Mouse (Mus musculus) limb, embryonic 13.5 days (tissue): ENCODE measurements at regions not wholly inside any gene's neighbourhood (a gene's known extent, or its start where the extent isn't known, plus 50 kb on each side); places are given as distances from the start of the nearest gene placed in this dataset.

Experiments
- ATAC-seq: fragments of 200-750 bp; cut with Nextera tagmentation; 2 replicates; pipeline ENCODE4 v1.8.0; 2017; ENCODE audit warnings: low read depth, moderate number of reproducible peaks, moderate TSS enrichment; ENCODE audit not compliant: low FRiP score
- H3K27ac ChIP-seq: fragments of 300-500 bp; sonication (generic); 2 replicates; pipeline ENCODE4 v1.5.1; 2015; ENCODE audit warnings: inconsistent platforms, mild to moderate bottlenecking, moderate library complexity
- H3K27me3 ChIP-seq: fragments of 300-500 bp; sonication (generic); 2 replicates; pipeline ENCODE4 v1.6.1; 2015; ENCODE audit warnings: mild to moderate bottlenecking, inconsistent platforms
- H3K36me3 ChIP-seq: fragments of 300-500 bp; sonication (generic); 2 replicates; pipeline ENCODE4 v1.6.1; 2015; ENCODE audit warnings: inconsistent platforms, mild to moderate bottlenecking, moderate library complexity
- H3K4me1 ChIP-seq: fragments of 300-500 bp; sonication (generic); 2 replicates; pipeline ENCODE4 v1.6.1; 2015; ENCODE audit warnings: inconsistent platforms
- H3K4me2 ChIP-seq: fragments of 300-500 bp; sonication (generic); replicated peaks from 2 replicates; pipeline ENCODE4 v1.6.1; 2015; ENCODE audit warnings: inconsistent platforms, mild to moderate bottlenecking, moderate library complexity
- H3K4me3 ChIP-seq: fragments of 300-500 bp; sonication (generic); 2 replicates; pipeline ENCODE4 v1.5.1; 2015; ENCODE audit warnings: moderate library complexity, mild to moderate bottlenecking, inconsistent platforms
- H3K9ac ChIP-seq: fragments of 300-500 bp; sonication (generic); 2 replicates; pipeline ENCODE4 v1.6.1; 2015; ENCODE audit warnings: mild to moderate bottlenecking, inconsistent platforms
- H3K9me3 ChIP-seq: fragments of 300-500 bp; sonication (generic); 2 replicates; pipeline ENCODE4 v1.6.1; 2016; ENCODE audit warnings: inconsistent platforms
- WGBS: fragments of 180-500 bp; shearing (Covaris S2); methylation state at CpG from one replicate; pipeline ENCODE4 v1.1.7; 2015; 5-methylcytosine and 5-hydroxymethylcytosine counted together

GRCm38 (mm10) chr13:112136850-112137249, 151.4 kb upstream of the Ankrd55 start:
- H3K4me2 ChIP-seq = no peak overlapping the region
- no peak overlapping the region for H3K9ac ChIP-seq
- no peak overlapping the region for H3K4me3 ChIP-seq
- H3K36me3 ChIP-seq = no peaks in the 10 kb centered on the region
- H3K4me1 ChIP-seq = no peaks in the 10 kb centered on the region
- H3K9me3 ChIP-seq = no peaks in the 10 kb centered on the region
- 0 out of 2 replicates have a peak, but pooled peaks cover 3% of the 10 kb centered on the region for H3K27me3 ChIP-seq
- no peak overlapping the region for H3K27ac ChIP-seq
- no peak for ATAC-seq
- WGBS = 53% methylated on average over 1 of the region's 1 CpGs

GRCm38 (mm10) chr13:112140871-112141270, 147.4 kb upstream of the Ankrd55 start:
- no peak for ATAC-seq
- H3K9ac ChIP-seq = no peak overlapping the region
- 68% methylated on average over 5 of the region's 5 CpGs for WGBS

GRCm38 (mm10) chr13:112144393-112145348, 143.6 kb upstream of the Ankrd55 start:
- WGBS = 76% methylated on average over 7 of the region's 7 CpGs
- no peak overlapping the region for H3K4me2 ChIP-seq
- no peak for ATAC-seq

More at GRCm38 (mm10) chr13:112140871-112141270, 147.4 kb upstream of the Ankrd55 start:
- Histone ChIP-seq H3K9me3 (no peaks in the 10 kb centered on the region), H3K27ac (no peak overlapping the region), H3K36me3 (no peaks in the 10 kb centered on the region), H3K27me3 (no peaks in the 10 kb centered on the region; the same call in 1 of the 2 replicates), H3K4me1 (no peaks in the 10 kb centered on the region), H3K4me3 (no peak overlapping the region), H3K4me2 (no peak overlapping the region)

DNA sequence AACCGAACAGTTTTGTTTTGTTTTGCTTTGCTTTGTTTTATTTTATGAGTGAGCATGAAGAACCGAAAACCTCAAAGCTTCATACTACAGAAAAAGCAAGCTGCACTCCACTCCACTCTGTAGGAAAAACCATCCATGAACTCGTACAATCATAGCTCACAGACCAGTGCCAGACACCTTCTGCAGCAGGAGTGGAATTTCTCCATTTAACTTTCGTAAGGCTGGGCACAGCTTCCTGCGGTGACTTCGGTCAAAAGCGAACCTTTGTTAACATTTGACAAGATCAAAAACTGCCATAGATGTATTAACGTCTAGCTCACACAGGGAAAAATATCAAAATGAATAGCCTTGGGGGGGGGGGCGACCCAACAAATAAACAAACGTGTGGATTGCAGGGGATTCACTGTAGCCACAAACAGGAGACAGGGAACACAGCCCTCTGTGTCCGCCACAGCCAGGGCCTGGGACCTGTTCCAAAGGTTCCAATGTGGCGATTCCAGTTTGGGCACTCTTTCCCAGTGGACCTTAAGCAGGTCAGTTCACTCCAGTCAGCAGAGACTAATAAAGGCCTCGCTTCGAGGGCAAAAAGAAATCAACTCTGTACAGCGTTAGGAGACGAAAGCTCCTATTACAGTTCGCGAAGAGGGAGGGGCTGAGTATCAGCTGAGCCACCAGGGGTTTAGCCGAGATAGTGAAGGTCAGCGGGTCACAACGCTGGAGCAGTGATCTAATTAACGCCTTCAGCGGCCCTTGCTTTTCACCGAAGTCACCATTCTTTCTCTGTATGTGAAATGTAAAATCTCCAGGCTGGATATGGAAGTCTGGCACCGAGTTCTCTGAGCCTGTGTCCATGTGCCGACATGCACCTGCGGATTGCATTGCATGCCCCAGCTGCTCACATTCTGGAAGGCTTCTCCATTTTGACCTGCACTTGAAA, 135.4 kb upstream of the Ankrd55 start:
- peak overlapping the region; percentile 14 for H3K4me3 ChIP-seq
- WGBS = 14% methylated on average over 27 of the region's 27 CpGs
- no peaks in the 10 kb centered on the region for H3K27me3 ChIP-seq
- ATAC-seq = peak; percentile 54
- H3K4me1 ChIP-seq = peaks cover 28% of the 10 kb centered on the region
- H3K9ac ChIP-seq = no peak overlapping the region
- H3K9me3 ChIP-seq = no peaks in the 10 kb centered on the region
- peak overlapping the region; percentile 56 for H3K4me2 ChIP-seq
- H3K36me3 ChIP-seq = no peaks in the 10 kb centered on the region
- H3K27ac ChIP-seq = peak overlapping the region; percentile 58; the same call in 1 of the 2 replicates

More at GRCm38 (mm10) chr13:112144393-112145348, 143.6 kb upstream of the Ankrd55 start:
- no peak overlapping the region for H3K9ac ChIP-seq
- H3K27me3 ChIP-seq = no peaks in the 10 kb centered on the region; the same call in 1 of the 2 replicates
- no peaks in the 10 kb centered on the region for H3K4me1 ChIP-seq
- H3K36me3 ChIP-seq = no peaks in the 10 kb centered on the region
- H3K4me3 ChIP-seq = no peak overlapping the region
- no peaks in the 10 kb centered on the region for H3K9me3 ChIP-seq
- H3K27ac ChIP-seq = no peak overlapping the region

DNA sequence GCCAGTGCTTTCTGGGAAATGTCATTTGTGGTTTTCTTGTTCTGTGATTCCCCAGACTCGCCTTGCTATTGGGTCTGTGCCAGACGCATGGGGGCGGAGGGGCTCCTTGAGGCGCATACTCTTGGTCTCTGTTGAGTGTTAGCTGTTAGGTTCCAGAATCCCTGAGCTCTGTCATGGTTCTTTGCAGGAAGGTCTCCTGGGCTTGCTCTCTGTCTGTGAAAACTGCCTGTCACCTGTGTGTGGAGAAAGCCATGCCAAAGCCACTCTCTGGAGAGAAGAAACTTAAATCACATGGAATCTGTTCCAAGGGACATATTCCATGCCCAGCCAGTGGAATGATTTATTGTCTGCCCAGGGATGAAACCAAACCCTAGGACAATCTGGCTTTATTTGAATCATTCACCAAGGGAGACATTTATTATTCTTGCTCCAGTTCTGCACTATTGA, 134.5 kb upstream of the Ankrd55 start:
- Histone ChIP-seq H3K36me3 (no peaks in the 10 kb centered on the region), H3K4me1 (peaks cover 28% of the 10 kb centered on the region), H3K27me3 (no peaks in the 10 kb centered on the region), H3K4me3 (peak overlapping the region; percentile 14; the same call in 1 of the 2 replicates), H3K4me2 (peak overlapping the region; percentile 56), H3K9me3 (no peaks in the 10 kb centered on the region), H3K9ac (no peak overlapping the region), H3K27ac (0 out of 2 replicates have a peak overlapping the region, but pooled peaks have one; percentile 33)
- 26% methylated on average over 4 of the region's 4 CpGs for WGBS
- ATAC-seq = peak; percentile 26; the same call in 1 of the 2 replicates

DNA sequence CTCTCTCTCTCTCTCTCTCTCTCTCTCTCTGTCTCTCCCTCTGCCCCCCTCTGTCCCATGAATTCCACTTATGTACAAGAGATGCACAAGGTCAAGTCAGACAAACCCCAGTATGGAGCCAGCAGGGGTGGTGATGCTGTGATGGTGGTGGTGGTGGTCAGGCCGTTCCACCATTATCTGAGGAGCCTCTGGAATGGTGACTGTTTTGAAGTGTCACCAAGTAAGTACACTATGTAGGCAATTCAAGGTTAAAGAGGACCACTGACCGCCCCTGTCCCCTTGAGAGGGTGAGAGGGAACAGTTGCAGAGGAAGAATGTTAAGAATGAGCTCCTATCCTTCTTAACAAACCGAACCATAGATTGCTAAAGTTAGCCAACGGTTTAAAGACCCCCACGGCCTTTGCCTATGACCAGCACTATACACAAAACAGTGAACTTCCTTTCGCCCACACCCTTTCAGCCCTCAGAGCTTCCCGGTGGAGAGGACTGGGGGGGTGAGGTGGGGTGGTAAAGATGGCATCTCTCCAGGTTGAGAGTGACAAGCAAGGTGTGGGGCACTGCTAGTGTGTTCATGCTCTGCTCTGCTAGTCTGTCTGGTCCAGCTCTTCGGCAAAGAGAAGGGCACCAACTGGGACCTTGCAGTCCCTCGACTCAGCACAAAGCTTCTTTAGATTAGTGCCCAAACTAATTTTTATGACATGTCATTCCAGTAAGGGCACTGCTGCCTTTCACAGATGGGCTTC, 128.7 kb upstream of the Ankrd55 start:
- Histone ChIP-seq H3K27ac (peak overlapping the region; percentile 61), H3K9me3 (no peaks in the 10 kb centered on the region), H3K4me2 (no peak overlapping the region), H3K36me3 (no peaks in the 10 kb centered on the region), H3K4me3 (no peak overlapping the region), H3K4me1 (peaks cover 10% of the 10 kb centered on the region), H3K9ac (no peak overlapping the region), H3K27me3 (no peaks in the 10 kb centered on the region)
- WGBS = 76% methylated on average over 9 of the region's 9 CpGs
- peak; percentile 54; the same call in 1 of the 2 replicates for ATAC-seq

GRCm38 (mm10) chr13:112160173-112160641, 128.0 kb upstream of the Ankrd55 start:
- peak overlapping the region; percentile 61 for H3K27ac ChIP-seq
- H3K9ac ChIP-seq = no peak overlapping the region
- peaks cover 10% of the 10 kb centered on the region for H3K4me1 ChIP-seq
- H3K4me2 ChIP-seq = no peak overlapping the region
- 42% methylated on average over 2 of the region's 2 CpGs for WGBS
- no peak overlapping the region for H3K4me3 ChIP-seq
- H3K27me3 ChIP-seq = no peaks in the 10 kb centered on the region
- ATAC-seq = peak; percentile 57; the same call in 1 of the 2 replicates
- no peaks in the 10 kb centered on the region for H3K9me3 ChIP-seq
- no peaks in the 10 kb centered on the region for H3K36me3 ChIP-seq

- Histone ChIP-seq H3K4me2 (no peak overlapping the region), H3K4me1 (peaks cover 10% of the 10 kb centered on the region), H3K9me3 (no peaks in the 10 kb centered on the region), H3K27ac (no peak overlapping the region), H3K9ac (no peak overlapping the region), H3K36me3 (no peaks in the 10 kb centered on the region), H3K27me3 (no peaks in the 10 kb centered on the region), H3K4me3 (no peak overlapping the region)
- 67% methylated on average over 2 of the region's 2 CpGs for WGBS
- ATAC-seq = no peak
These were observed 127.5 kb upstream of the Ankrd55 start for GRCm38 (mm10) chr13:112160726-112161125.

DNA sequence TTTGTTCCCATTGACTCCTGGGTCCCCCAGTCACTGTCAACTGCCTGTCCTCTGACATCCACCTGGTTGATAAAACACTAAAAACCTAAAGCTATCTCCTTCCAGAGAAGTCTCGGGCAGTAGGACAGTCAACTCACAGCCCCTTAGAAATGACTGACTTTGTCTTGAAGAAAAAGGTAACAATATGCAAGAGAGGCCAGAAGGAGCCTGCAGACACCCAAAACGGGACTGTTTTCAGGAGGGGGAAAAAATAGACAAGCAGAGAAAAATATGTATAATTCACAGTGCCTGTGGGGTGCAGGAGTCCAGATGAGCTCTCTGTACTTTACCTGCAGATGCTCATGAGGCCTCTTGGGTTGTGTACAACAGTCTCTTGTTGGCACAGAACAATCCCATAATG, 126.4 kb upstream of the Ankrd55 start:
- H3K4me3 ChIP-seq = no peak overlapping the region
- 91% methylated on average over 2 of the region's 2 CpGs for WGBS
- no peak for ATAC-seq

GRCm38 (mm10) chr13:112165921-112166320, 122.3 kb upstream of the Ankrd55 start:
- H3K4me3 ChIP-seq = no peak overlapping the region
- H3K9ac ChIP-seq = no peak overlapping the region
- WGBS = 58% methylated on average over 2 of the region's 2 CpGs
- no peaks in the 10 kb centered on the region for H3K9me3 ChIP-seq
- peak overlapping the region; percentile 28; the same call in 1 of the 2 replicates for H3K27ac ChIP-seq
- H3K27me3 ChIP-seq = no peaks in the 10 kb centered on the region
- no peaks in the 10 kb centered on the region for H3K4me1 ChIP-seq
- no peak overlapping the region for H3K4me2 ChIP-seq
- no peak for ATAC-seq
- no peaks in the 10 kb centered on the region for H3K36me3 ChIP-seq

More for the DNA sequence above, 126.4 kb upstream of the Ankrd55 start:
- Histone ChIP-seq H3K27me3 (no peaks in the 10 kb centered on the region), H3K9me3 (no peaks in the 10 kb centered on the region), H3K36me3 (no peaks in the 10 kb centered on the region), H3K9ac (no peak overlapping the region), H3K27ac (no peak overlapping the region), H3K4me2 (no peak overlapping the region), H3K4me1 (peaks cover 10% of the 10 kb centered on the region)

DNA sequence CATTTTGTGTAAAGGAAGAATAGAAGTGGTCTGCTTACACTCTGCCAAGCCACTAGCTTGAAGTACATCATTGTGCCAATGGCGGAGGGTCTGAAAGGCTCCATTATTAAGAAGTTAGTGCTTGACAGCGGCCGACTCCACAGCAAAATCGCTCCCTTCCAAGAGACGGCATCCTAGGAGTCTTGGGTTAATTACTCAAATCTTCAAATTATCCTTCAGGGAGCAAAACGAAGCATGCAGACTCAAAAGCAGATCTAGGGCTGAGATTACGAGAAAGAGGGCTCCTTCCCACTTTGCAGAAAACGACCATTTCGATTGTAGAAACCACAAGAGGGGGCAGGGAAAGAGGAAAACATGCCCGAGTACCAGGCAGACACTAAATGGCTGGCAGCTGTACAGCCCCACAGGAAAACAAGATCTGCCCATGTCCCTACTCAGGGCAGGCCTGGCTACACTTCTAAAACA, 121.9 kb upstream of the Ankrd55 start:
- Histone ChIP-seq H3K9me3 (no peaks in the 10 kb centered on the region), H3K36me3 (no peaks in the 10 kb centered on the region), H3K27me3 (no peaks in the 10 kb centered on the region), H3K4me2 (no peak overlapping the region), H3K9ac (no peak overlapping the region), H3K4me1 (no peaks in the 10 kb centered on the region), H3K27ac (peak overlapping the region; percentile 28; the same call in 1 of the 2 replicates), H3K4me3 (no peak overlapping the region)
- 42% methylated on average over 10 of the region's 10 CpGs for WGBS
- ATAC-seq = no peak
